Mouse (Mus musculus): ENCODE results near the gene Drc3. TPM values are rescaled to one million over a fixed set of nuclear protein-coding genes. Genes with fewer than 3 reads are reported as not detected.

The Drc3 gene
- polyA plus RNA-seq (2015; fragmentation: Nextera tagmentation; extraction: Ambion mirVana), result 0.34 and 0.43 TPM in 2 replicates

GRCm38 (mm10) chr11:60352559-60353411 is at the start of gene Drc3, which contains the start of gene Tom1l2:
Drc3 (plus strand) TSS chr11:60353329.
Tom1l2 (minus strand) TSS chr11:60352905.

GRCm38 (mm10) chr11:60416963-60417716 is 64.0 kb downstream of the Drc3 start, which contains the start of gene Gid4:
Gid4 (plus strand) TSS chr11:60417145.

GRCm38 (mm10) chr11:60417717-60418472 is 64.8 kb downstream of the Drc3 start, which contains the start of gene Atpaf2:
Atpaf2 (minus strand) TSS chr11:60418457.

Other genes starting within 250 kb of the Drc3 start
- 16.6 and 18.3 TPM in 2 replicates for gene Rai1, start 248.3 kb upstream of the Drc3 start, polyA plus RNA-seq (2015; fragmentation: Nextera tagmentation; extraction: Ambion mirVana)
- 51.1 and 51.3 TPM in 2 replicates for gene Srebf1, start 130.7 kb upstream of the Drc3 start, polyA plus RNA-seq (2015; fragmentation: Nextera tagmentation; extraction: Ambion mirVana)
- gene Tom1l2, start 424 bp upstream of the Drc3 start, polyA plus RNA-seq (2015; fragmentation: Nextera tagmentation; extraction: Ambion mirVana), result 23.3 and 24.1 TPM in 2 replicates
- 11.4 and 13.0 TPM in 2 replicates for gene Gid4, start 63.8 kb downstream of the Drc3 start, polyA plus RNA-seq (2015; fragmentation: Nextera tagmentation; extraction: Ambion mirVana)
- 25.5 and 27.5 TPM in 2 replicates for gene Atpaf2, start 65.1 kb downstream of the Drc3 start, polyA plus RNA-seq (2015; fragmentation: Nextera tagmentation; extraction: Ambion mirVana)
- gene Drg2, start 101.3 kb downstream of the Drc3 start, polyA plus RNA-seq (2015; fragmentation: Nextera tagmentation; extraction: Ambion mirVana), result 49.9 and 51.4 TPM in 2 replicates
- not detected in 2 replicates for gene Myo15, start 116.0 kb downstream of the Drc3 start, polyA plus RNA-seq (2015; fragmentation: Nextera tagmentation; extraction: Ambion mirVana)
- gene Alkbh5, start 183.1 kb downstream of the Drc3 start, polyA plus RNA-seq (2015; fragmentation: Nextera tagmentation; extraction: Ambion mirVana), result 27.8 and 30.6 TPM in 2 replicates